Mouse (Mus musculus) ES-E14 (cell line): ENCODE measurements at regions not wholly inside any gene's neighbourhood (a gene's known extent, or its start where the extent isn't known, plus 50 kb on each side); places are given as distances from the start of the nearest gene placed in this dataset.

Source experiments
- DNase-seq: peaks from one replicate; pipeline ENCODE4 v3.0.0-alpha.2; 2013; ENCODE audit warnings: low read depth, low spot score
- H3K27ac ChIP-seq: 2 replicates; pipeline ENCODE4 v1.5.1; 2012; ENCODE audit warnings: low read depth, mild to moderate bottlenecking, low read length, moderate library complexity, mixed read lengths; ENCODE audit not compliant: poor library complexity, insufficient read depth, severe bottlenecking
- H3K36me3 ChIP-seq: 2 replicates; pipeline ENCODE4 v1.6.1; 2012; ENCODE audit warnings: mild to moderate bottlenecking, low read length, moderate library complexity, mixed read lengths; ENCODE audit not compliant: control insufficient read depth, poor library complexity, insufficient read depth, severe bottlenecking
- H3K4me1 ChIP-seq, 2 experiments: fragments of 150-350 bp in 1 of 2; sonication (generic) in 1 of 2; 2 replicates each; pipeline ENCODE4 v1.6.1; 2012; ENCODE audit warnings: low read length in 2 of 2, mild to moderate bottlenecking in 1 of 2, mixed read lengths in 1 of 2; ENCODE audit not compliant: control insufficient read depth in 2 of 2, insufficient read depth in 2 of 2, poor library complexity in 1 of 2
- H3K4me3 ChIP-seq, 2 experiments: fragments of 150-350 bp in 1 of 2; sonication (generic) in 1 of 2; 2 replicates each; pipeline ENCODE4 v1.5.1; 2012; ENCODE audit warnings: low read length in 2 of 2, low read depth in 1 of 2, mild to moderate bottlenecking in 1 of 2, mixed read lengths in 1 of 2; ENCODE audit not compliant: insufficient read depth in 1 of 2, poor library complexity in 1 of 2, severe bottlenecking in 1 of 2
- H3K9ac ChIP-seq: 2 replicates; pipeline ENCODE4 v1.6.1; 2012; ENCODE audit warnings: low read depth, mild to moderate bottlenecking, low read length, mixed read lengths; ENCODE audit not compliant: poor library complexity, insufficient read depth, severe bottlenecking
- H3K9me3 ChIP-seq: fragments of 150-350 bp; sonication (generic); 2 replicates; pipeline ENCODE4 v1.6.1; 2012; ENCODE audit warnings: low read depth, mild to moderate bottlenecking, low read length; ENCODE audit not compliant: control insufficient read depth, insufficient read depth
- CHD2 ChIP-seq: IDR thresholded peaks from 2 replicates; pipeline ENCODE4 v1.6.1; 2014; ENCODE audit warnings: mild to moderate bottlenecking, low read depth, low read length, inconsistent platforms
- HCFC1 ChIP-seq: IDR thresholded peaks from 2 replicates; pipeline ENCODE4 v1.6.1; 2012; ENCODE audit warnings: low read length, inconsistent platforms, borderline replicate concordance; ENCODE audit not compliant: insufficient read depth
- MAFK ChIP-seq: IDR thresholded peaks from 2 replicates; pipeline ENCODE4 v1.6.1; 2014; ENCODE audit warnings: mild to moderate bottlenecking, low read depth, low read length, inconsistent platforms; ENCODE audit not compliant: insufficient read depth
- ZC3H11A ChIP-seq: IDR thresholded peaks from 2 replicates; pipeline ENCODE4 v1.6.1; 2012; ENCODE audit warnings: low read depth, mild to moderate bottlenecking, inconsistent platforms, low read length, borderline replicate concordance
- ZNF384 ChIP-seq: IDR thresholded peaks from 2 replicates; pipeline ENCODE4 v1.6.1; 2012; ENCODE audit warnings: low read depth, low read length, inconsistent platforms
- in situ Hi-C, 2 experiments: fragments of 600-800 bp; cut with MboI; formaldehyde crosslinking; loops; one replicate each; pipeline ENCODE4 v1.15.1; 2025; ENCODE audit warnings: low sequenced_read_pairs in 2 of 2, inconsistent platforms in 1 of 2; ENCODE audit not compliant: unreplicated experiment in 2 of 2

DNA sequence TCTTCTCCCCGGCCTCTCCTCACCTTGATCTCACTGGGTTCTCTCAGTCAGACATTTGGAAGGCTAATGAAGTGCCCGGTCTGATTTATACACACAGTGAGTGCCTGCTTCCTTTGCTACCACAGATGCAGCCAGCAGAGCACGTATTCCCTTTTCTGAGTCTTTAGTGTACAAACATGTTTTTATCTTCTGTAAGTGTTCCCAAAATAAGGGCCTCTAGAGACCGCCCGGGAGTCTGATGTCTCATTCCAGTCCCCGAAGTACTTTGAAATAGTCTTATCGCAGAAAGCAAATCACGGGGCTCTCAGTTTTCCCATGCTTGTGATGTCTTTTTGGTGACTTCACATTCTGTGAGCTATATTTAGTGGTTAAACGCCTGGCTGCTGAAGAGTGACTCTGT lies 240.4 kb upstream of the Fat1 start:
- in situ Hi-C loops: no loop called here
- TF ChIP-seq CHD2 (no peak), HCFC1 (no peak), ZNF384 (no peak), MAFK (no peak), ZC3H11A (no peak)
- H3K9ac ChIP-seq: no peak overlapping the region
- no peak overlapping the region for H3K27ac ChIP-seq
- H3K4me3 ChIP-seq: no peak overlapping the region
- H3K9me3 ChIP-seq: no peaks in the 10 kb centered on the region
- DNase-seq: no peak
- no peaks in the 10 kb centered on the region for H3K36me3 ChIP-seq
- H3K4me1 ChIP-seq: no peaks in the 10 kb centered on the region

DNA sequence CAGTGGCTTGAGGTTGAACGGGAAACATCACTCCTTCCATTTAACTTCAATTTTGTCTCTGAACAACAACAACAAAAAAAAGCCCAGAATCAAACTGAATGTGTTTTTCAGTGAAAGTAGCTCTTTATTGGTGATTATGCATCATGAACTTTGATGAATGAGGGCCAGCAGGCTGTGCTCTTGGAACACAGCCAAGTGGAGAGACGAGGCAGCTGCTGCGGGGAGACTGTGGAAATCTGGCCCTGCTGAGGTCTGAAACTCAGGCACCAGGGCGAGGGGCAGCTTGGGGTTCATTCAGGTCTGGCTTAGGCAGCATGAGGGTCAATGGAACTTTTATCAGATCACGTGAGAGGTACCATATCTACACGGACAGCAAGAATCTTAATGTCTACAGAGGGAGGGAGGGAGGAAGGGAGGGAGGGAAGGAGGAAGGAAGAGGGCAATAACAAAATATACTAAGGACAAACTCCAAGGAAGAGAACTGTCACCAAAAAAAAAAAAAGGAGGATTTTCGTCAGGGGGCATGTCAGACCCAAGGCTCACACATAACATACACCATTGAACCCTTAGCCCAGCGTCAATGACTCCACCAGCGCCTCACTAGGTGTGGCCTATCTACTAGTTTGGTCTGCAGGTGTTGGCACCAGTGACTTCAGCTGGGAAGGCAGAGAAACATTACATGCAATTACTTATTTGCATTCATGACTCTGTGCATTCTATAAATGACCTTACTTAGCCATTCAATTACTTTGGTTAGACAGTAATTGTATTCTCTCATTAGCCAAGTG lies 239.0 kb upstream of the Fat1 start:
- no peak overlapping the region for H3K27ac ChIP-seq
- no peaks in the 10 kb centered on the region for H3K36me3 ChIP-seq
- DNase-seq: no peak
- no peaks in the 10 kb centered on the region for H3K9me3 ChIP-seq
- in situ Hi-C loops: no loop called here
- no peak overlapping the region for H3K4me3 ChIP-seq
- no peaks in the 10 kb centered on the region for H3K4me1 ChIP-seq
- no peak overlapping the region for H3K9ac ChIP-seq
- TF ChIP-seq MAFK (no peak), ZC3H11A (no peak), HCFC1 (no peak), CHD2 (no peak), ZNF384 (no peak)

DNA sequence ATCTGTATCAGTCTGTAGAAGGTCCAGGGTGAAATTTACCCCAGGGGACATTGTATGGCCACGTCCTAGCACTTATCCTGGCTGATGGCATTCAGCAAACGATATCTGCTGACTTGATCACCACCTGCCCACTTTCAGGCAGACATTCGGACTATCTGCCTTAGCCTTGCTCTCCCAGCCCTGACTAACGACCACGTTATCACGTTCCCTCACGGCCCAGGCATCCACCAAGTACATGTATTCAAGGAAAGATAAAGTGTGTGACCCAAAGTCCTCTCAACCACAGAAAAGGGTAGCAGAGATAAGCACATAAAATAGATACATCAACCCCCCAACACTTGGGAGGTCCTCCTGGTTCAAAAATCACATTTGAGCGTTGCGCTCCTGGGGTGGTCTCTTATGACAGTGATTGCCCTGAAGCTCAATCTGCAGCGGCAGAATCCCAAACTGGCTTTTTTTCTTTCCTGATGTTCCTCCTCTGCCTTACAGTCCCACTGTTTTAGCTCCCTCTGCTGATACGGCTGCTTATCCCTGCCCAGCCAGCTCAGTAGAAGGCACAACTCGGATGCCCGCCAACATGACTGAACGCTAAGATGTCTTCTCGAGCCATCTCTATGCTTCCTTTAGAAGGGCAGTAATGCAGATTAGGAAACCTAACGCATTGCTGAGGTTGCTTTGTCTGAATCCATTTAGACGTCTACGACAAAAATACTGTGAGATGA lies 235.7 kb upstream of the Fat1 start:
- Histone ChIP-seq H3K4me3 (no peak overlapping the region), H3K9me3 (no peaks in the 10 kb centered on the region), H3K9ac (no peak overlapping the region), H3K36me3 (no peaks in the 10 kb centered on the region), H3K27ac (no peak overlapping the region), H3K4me1 (no peaks in the 10 kb centered on the region)
- in situ Hi-C loops: no loop called here
- no peak for DNase-seq
- TF ChIP-seq MAFK (no peak), ZC3H11A (no peak), CHD2 (no peak), HCFC1 (no peak)

DNA sequence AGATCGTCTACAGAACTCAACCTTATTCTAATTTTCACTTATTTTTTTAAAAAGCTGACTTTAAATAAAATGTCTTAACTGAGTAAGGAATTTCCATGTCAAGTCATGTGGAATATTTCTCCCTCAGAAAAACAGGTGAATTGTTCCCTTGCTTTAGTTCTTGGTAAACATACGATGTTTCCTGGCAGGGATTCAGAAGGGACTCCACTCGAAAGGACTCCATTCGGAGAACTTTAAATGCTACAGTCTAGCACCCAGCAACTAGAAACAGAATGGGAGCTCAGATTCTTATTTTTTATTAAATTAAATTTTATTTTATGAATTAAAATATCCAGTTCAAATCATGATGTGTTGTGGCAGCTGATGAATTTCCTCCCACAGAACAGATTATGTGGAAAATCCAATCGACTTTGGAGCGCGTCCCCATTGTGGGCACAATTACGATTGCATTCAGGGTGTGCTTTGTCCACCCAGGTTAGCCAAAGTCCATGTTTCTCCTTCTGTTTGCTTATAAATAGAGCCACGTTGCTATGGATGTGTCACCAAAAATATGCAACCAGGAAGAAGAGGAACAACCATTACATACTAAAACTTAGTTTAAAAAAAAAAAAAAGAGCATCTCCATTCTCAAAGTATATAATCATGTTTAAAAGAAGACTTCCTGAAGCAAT lies 230.5 kb upstream of the Fat1 start:
- DNase-seq: no peak
- H3K27ac ChIP-seq: no peak overlapping the region
- TF ChIP-seq ZNF384 (no peak), HCFC1 (no peak), ZC3H11A (no peak), MAFK (no peak), CHD2 (no peak)
- in situ Hi-C loops: no loop called here
- H3K9ac ChIP-seq: no peak overlapping the region
- H3K9me3 ChIP-seq: no peaks in the 10 kb centered on the region
- H3K36me3 ChIP-seq: no peaks in the 10 kb centered on the region
- H3K4me1 ChIP-seq: no peaks in the 10 kb centered on the region
- H3K4me3 ChIP-seq: no peak overlapping the region
